Mouse (Mus musculus): Measurements from ENCODE around the gene Fancc. TPM values are rescaled to one million over a fixed set of nuclear protein-coding genes. Genes with fewer than 3 reads are reported as not detected.
A peak's percentile ranks its signal among the peaks of the same experiment; 100 is the strongest.

Fancc gene
- polyA plus RNA-seq, 1 experiment from 2014 or later, result 23.7 TPM

DNA sequence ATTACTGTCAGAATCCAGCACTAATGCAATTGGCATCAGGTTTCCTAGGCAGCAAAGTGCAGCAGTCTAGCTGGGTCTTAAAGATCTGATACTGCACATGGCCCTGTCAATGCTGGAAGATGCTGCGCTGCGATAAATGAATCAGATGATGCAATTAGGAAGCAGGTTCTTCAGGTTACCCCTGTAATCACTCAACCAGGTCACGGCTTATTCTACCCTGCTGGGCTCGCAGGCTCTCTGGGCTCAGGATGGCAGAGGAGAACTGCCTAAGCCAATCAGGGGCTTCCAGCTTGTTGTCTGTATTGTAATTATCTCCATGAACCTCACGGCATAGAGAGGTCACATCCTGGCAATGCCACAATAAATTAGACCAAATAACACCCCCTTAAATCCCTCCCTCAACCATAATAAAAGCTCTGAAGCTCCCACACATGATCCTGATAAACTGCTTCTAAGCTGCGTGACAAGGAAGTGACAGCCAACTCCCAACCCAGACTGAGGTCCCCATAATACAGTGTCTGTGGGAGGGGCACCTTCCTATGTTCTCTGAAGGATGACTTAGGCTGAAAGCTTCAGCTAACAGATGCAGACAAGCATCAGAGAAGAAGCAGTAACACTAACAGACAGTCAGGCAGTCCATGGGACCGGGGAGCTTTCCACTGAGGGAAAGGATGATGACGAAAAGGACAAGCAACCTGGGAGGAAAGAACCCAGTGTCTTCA is 159.7 kb downstream of the Fancc start:
- DNase-seq (ENCODE audit: low spot score, missing footprints) (peak; percentile 65), ATAC-seq (ENCODE audit: low FRiP score) (0 out of 2 replicates have a peak, but pooled peaks have one; percentile 28)
- H3K4me1 ChIP-seq (ENCODE audit: control insufficient read depth, insufficient read depth, low read length), result peaks cover 7% of the 10 kb centered on the region
- no peak overlapping the region for H3K9ac ChIP-seq (ENCODE audit: low read length)
- no peak overlapping the region for H3K4me3 ChIP-seq (ENCODE audit: low read depth, low read length)
- no peaks in the 10 kb centered on the region for H3K9me3 ChIP-seq (ENCODE audit: control insufficient read depth, low read length)
- no peaks in the 10 kb centered on the region for H3K36me3 ChIP-seq (ENCODE audit: control insufficient read depth, insufficient read depth, low read length)
- 60% methylated on average over 8 of the region's 8 CpGs for WGBS
- no peak overlapping the region for H3K27ac ChIP-seq (ENCODE audit: low read depth, low read length)
- H3K4me2 ChIP-seq, result no peak overlapping the region
- H3K27me3 ChIP-seq (ENCODE audit: control insufficient read depth, insufficient read depth, low read length), result no peaks in the 10 kb centered on the region; the same call in none of the 2 replicates

DNA sequence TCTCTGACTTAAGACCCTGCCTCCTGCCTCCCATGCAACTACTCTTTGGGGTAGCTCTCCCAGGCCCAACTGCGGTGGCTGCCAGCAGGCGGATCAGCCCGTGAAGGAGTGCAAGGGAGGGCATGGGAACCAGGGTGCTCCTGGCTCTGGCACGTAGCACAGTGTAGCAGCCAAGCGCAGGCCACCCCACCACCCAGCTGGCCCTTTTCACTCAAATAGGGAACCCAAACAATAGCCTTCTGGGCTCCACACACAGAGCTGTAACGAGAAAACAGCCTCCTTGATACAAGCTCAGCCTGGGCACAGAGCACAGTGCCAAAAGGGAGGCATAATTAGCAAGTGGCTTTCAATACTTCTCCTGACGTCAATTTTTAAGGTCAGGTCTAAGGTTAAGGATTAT is 160.7 kb downstream of the Fancc start:
- Histone ChIP-seq H3K4me3 (ENCODE audit: low read depth, low read length) (no peak overlapping the region), H3K4me2 (no peak overlapping the region), H3K9me3 (ENCODE audit: control insufficient read depth, low read length) (no peaks in the 10 kb centered on the region), H3K4me1 (ENCODE audit: control insufficient read depth, insufficient read depth, low read length) (peaks cover 7% of the 10 kb centered on the region), H3K9ac (ENCODE audit: low read length) (no peak overlapping the region), H3K27ac (ENCODE audit: low read depth, low read length) (no peak overlapping the region; the same call in 1 of the 2 replicates), H3K36me3 (ENCODE audit: control insufficient read depth, insufficient read depth, low read length) (no peaks in the 10 kb centered on the region), H3K27me3 (ENCODE audit: control insufficient read depth, insufficient read depth, low read length) (no peaks in the 10 kb centered on the region; the same call in none of the 2 replicates)
- ATAC-seq (ENCODE audit: low FRiP score) (peak; percentile 88), DNase-seq (ENCODE audit: low spot score, missing footprints) (peak; percentile 85)
- 35% methylated on average over 7 of the region's 7 CpGs for WGBS

GRCm38 (mm10) chr13:63335421-63336134 is 161.5 kb downstream of the Fancc start:
- H3K4me3 ChIP-seq (ENCODE audit: low read depth, low read length), result no peak overlapping the region
- no peak overlapping the region for H3K9ac ChIP-seq (ENCODE audit: low read length)
- DNase-seq (ENCODE audit: low spot score, missing footprints), result peak; percentile 86
- H3K4me2 ChIP-seq, result no peak overlapping the region
- H3K27ac ChIP-seq (ENCODE audit: low read depth, low read length), result no peak overlapping the region
- H3K9me3 ChIP-seq (ENCODE audit: control insufficient read depth, low read length), result no peaks in the 10 kb centered on the region
- H3K4me1 ChIP-seq (ENCODE audit: control insufficient read depth, insufficient read depth, low read length), result peaks cover 7% of the 10 kb centered on the region
- WGBS, result 60% methylated on average over 4 of the region's 4 CpGs
- H3K27me3 ChIP-seq (ENCODE audit: control insufficient read depth, insufficient read depth, low read length), result no peaks in the 10 kb centered on the region; the same call in 1 of the 2 replicates
- H3K36me3 ChIP-seq (ENCODE audit: control insufficient read depth, insufficient read depth, low read length), result no peaks in the 10 kb centered on the region
- no peak; the same call in 1 of the 2 replicates for ATAC-seq (ENCODE audit: low FRiP score)

GRCm38 (mm10) chr13:63332576-63333300 is 164.3 kb downstream of the Fancc start:
- Histone ChIP-seq H3K27ac (ENCODE audit: low read depth, low read length) (no peak overlapping the region), H3K4me3 (ENCODE audit: low read depth, low read length) (no peak overlapping the region), H3K36me3 (ENCODE audit: control insufficient read depth, insufficient read depth, low read length) (no peaks in the 10 kb centered on the region), H3K4me2 (no peak overlapping the region), H3K9me3 (ENCODE audit: control insufficient read depth, low read length) (no peaks in the 10 kb centered on the region), H3K27me3 (ENCODE audit: control insufficient read depth, insufficient read depth, low read length) (no peaks in the 10 kb centered on the region; the same call in 1 of the 2 replicates), H3K4me1 (ENCODE audit: control insufficient read depth, insufficient read depth, low read length) (peaks cover 10% of the 10 kb centered on the region), H3K9ac (ENCODE audit: low read length) (no peak overlapping the region)
- ATAC-seq (ENCODE audit: low FRiP score) (no peak), DNase-seq (ENCODE audit: low spot score, missing footprints) (peak; percentile 93)
- 48% methylated on average over 4 of the region's 4 CpGs for WGBS

DNA sequence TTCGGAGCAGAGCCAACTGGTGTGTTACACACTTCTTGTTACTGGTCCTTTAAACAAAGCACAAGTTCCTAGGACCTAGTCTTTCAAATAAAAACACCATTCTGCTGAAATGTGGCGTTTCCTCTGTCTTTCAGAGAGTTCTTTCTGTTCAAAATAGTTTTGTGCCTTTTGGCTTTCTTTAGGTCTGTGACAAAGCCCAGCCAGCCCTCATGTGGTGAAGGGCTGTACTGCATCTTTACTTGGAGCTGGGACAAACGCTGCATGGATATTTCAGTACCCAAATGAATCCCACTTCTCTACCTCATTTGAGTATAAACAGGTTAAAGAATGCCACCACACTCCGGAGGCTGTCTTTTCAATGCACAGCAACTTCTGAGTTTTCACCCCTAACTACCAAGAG is 165.7 kb downstream of the Fancc start:
- H3K4me2 ChIP-seq, result no peak overlapping the region
- no peaks in the 10 kb centered on the region for H3K36me3 ChIP-seq (ENCODE audit: control insufficient read depth, insufficient read depth, low read length)
- H3K4me1 ChIP-seq (ENCODE audit: control insufficient read depth, insufficient read depth, low read length), result peaks cover 7% of the 10 kb centered on the region
- no peak overlapping the region for H3K4me3 ChIP-seq (ENCODE audit: low read depth, low read length)
- H3K27me3 ChIP-seq (ENCODE audit: control insufficient read depth, insufficient read depth, low read length), result no peaks in the 10 kb centered on the region; the same call in 1 of the 2 replicates
- no peaks in the 10 kb centered on the region for H3K9me3 ChIP-seq (ENCODE audit: control insufficient read depth, low read length)
- DNase-seq (ENCODE audit: low spot score, missing footprints), result peak; percentile 97
- ATAC-seq (ENCODE audit: low FRiP score), result no peak
- WGBS, result 43% methylated on average over 4 of the region's 4 CpGs
- no peak overlapping the region for H3K9ac ChIP-seq (ENCODE audit: low read length)
- H3K27ac ChIP-seq (ENCODE audit: low read depth, low read length), result no peak overlapping the region

GRCm38 (mm10) chr13:63330236-63330860 is 166.7 kb downstream of the Fancc start:
- ATAC-seq (ENCODE audit: low FRiP score) (no peak), DNase-seq (ENCODE audit: low spot score, missing footprints) (peak; percentile 85)
- Histone ChIP-seq H3K27ac (ENCODE audit: low read depth, low read length) (no peak overlapping the region), H3K4me3 (ENCODE audit: low read depth, low read length) (no peak overlapping the region), H3K36me3 (ENCODE audit: control insufficient read depth, insufficient read depth, low read length) (no peaks in the 10 kb centered on the region), H3K9me3 (ENCODE audit: control insufficient read depth, low read length) (no peaks in the 10 kb centered on the region), H3K4me2 (no peak overlapping the region), H3K4me1 (ENCODE audit: control insufficient read depth, insufficient read depth, low read length) (peaks cover 4% of the 10 kb centered on the region; the same call in 1 of the 2 replicates), H3K9ac (ENCODE audit: low read length) (no peak overlapping the region), H3K27me3 (ENCODE audit: control insufficient read depth, insufficient read depth, low read length) (no peaks in the 10 kb centered on the region; the same call in 1 of the 2 replicates)
- 22% methylated on average over 9 of the region's 9 CpGs for WGBS

DNA sequence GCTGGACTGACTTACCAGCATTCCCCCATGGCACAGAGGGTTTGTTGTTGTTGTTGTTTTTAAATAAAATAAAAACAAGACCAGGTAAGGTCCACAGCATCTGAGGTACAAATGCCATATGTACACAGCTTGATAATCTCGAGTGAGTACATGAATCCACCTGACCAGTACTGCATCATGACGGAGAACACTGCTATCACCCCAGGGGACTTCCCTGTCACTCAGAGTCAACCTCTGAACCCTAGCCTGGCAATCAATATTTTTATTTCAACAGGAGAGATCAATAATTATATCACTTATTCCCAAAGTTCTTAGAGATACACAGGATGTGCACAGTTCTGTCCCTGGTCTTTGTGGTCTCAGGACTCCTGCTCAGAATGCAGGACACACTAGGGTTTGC is 171.1 kb downstream of the Fancc start:
- H3K27me3 ChIP-seq (ENCODE audit: control insufficient read depth, insufficient read depth, low read length), result no peaks in the 10 kb centered on the region
- no peak for ATAC-seq (ENCODE audit: low FRiP score)
- peaks cover 4% of the 10 kb centered on the region; the same call in 1 of the 2 replicates for H3K4me1 ChIP-seq (ENCODE audit: control insufficient read depth, insufficient read depth, low read length)
- H3K9me3 ChIP-seq (ENCODE audit: control insufficient read depth, low read length), result no peaks in the 10 kb centered on the region
- no peaks in the 10 kb centered on the region for H3K36me3 ChIP-seq (ENCODE audit: control insufficient read depth, insufficient read depth, low read length)
- WGBS, result 70% methylated on average over 2 of the region's 2 CpGs
- peak; percentile 79 for DNase-seq (ENCODE audit: low spot score, missing footprints)
- H3K4me2 ChIP-seq, result no peak overlapping the region
- no peak overlapping the region for H3K27ac ChIP-seq (ENCODE audit: low read depth, low read length)
- no peak overlapping the region for H3K4me3 ChIP-seq (ENCODE audit: low read depth, low read length)
- no peak overlapping the region for H3K9ac ChIP-seq (ENCODE audit: low read length)

DNA sequence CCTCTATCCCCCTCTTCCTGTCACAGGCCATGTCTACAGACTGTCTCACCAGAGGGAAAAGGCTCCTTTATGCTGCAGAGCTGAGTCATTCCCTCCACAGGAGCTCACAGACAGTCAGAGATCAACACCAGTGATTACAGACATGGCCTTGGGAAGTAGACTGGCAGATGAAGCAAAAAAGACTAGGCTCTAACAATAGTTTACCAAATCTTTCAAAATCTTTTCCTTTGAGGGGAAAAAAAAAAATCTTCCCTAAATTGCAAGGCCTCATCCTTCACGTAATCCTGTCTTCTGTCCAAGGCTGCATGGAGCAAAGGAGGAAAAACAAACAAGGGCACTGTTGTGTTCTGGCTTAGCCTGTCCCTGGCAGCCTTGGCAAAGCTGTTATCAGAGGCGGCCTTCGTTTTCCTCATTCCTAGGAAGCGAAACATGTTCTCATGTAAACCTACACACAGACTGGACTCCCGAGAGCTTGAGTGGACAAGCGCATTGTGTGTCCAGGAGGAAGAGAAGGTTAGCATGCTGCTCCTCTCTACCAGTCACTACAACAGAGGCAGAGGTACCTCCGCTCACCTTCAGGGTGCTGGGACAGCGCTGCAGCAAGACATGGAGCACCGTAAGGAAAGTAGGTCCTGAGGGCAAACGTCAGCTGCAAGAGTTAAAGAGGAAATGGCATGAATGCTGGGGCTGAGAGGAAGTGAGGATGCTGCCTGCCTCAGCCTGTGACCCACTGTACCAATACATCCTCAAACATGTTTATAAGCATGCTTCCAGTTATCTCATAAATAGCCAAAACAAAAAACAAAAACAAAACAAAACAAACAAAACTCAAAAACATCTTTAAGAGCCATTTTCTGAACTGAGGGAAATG is 171.9 kb downstream of the Fancc start:
- WGBS, result 78% methylated on average over 10 of the region's 10 CpGs
- Histone ChIP-seq H3K4me2 (no peak overlapping the region), H3K36me3 (ENCODE audit: control insufficient read depth, insufficient read depth, low read length) (no peaks in the 10 kb centered on the region), H3K9ac (ENCODE audit: low read length) (no peak overlapping the region), H3K27me3 (ENCODE audit: control insufficient read depth, insufficient read depth, low read length) (no peaks in the 10 kb centered on the region), H3K4me1 (ENCODE audit: control insufficient read depth, insufficient read depth, low read length) (no peaks in the 10 kb centered on the region; the same call in 1 of the 2 replicates), H3K4me3 (ENCODE audit: low read depth, low read length) (no peak overlapping the region), H3K9me3 (ENCODE audit: control insufficient read depth, low read length) (no peaks in the 10 kb centered on the region), H3K27ac (ENCODE audit: low read depth, low read length) (no peak overlapping the region)
- DNase-seq (ENCODE audit: low spot score, missing footprints), result peak; percentile 78
- no peak for ATAC-seq (ENCODE audit: low FRiP score)

All from midbrain, embryonic 11.5 days (tissue).